Mouse (Mus musculus) gastrocnemius, adult 8-10 months (tissue): ENCODE results near the gene Nav1. TPM values are rescaled to one million over a fixed set of nuclear protein-coding genes. Genes with fewer than 3 reads are reported as not detected.
A peak's percentile ranks its signal among the peaks of the same experiment; 100 is the strongest.

Source experiments
- DNase-seq, 2 experiments: peaks; one replicate each; pipeline ENCODE4 v3.0.0; 2022; ENCODE audit warnings: low spot score in 2 of 2
- total RNA-seq, 4 experiments: library from RNA; stranded (reverse); gene quantifications; 2 replicates each; pipeline ENCODE4 v1.2.4; 2022

Gene Nav1
- total RNA-seq, 4 experiments from 2014 or later = 4.3 to 8.4 (median 6.8) TPM

DNA sequence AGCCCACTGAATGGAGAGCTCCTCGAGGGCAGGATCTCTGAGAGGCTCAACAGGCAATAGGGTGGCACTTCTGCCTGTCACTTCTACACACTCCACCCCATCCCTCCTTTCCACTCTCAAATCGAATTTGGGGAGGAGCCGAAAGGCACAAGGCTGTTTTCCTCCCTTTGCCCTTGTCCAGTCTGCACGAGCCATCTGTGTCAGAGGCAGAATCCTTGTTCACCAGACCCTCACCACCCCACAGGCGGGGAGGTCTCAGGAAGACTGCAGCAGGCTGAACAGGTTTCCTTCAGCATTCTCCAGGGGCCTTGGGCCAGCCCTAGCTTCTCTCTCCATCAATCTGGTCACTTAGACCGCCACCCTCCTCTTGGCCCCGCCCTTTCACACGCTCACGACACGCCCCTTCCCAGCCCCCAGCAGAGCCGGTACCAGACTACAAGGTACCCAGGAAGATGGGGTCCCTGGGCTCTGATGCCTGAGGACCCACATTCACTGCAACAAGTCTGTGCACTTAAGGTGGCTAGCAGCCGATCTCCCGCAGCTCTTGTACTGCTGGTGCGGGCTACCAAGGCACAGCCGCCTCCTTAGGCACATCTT lies 23.9 kb downstream of the Nav1 start:
- peak in 1 of 2 experiments; percentile 16 for DNase-seq

DNA sequence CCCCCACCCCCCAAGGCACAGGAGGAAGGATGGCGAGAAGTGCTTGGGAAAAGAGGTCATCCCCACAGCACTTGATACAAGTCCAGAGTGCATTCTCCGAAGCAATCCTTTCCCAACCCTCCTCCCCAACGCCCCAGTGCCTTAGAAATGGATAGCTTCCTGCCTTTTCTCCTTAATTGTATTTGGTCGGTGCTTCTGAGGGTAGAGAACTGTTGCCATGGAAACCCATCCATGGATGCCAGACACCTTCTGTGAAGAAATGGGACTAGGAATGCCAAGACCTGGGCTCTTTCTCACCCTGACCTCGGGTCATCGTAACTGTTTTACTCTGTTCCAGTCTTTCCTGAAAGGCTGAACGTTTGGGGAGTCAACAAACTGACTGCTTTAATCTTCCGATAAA lies 26.1 kb downstream of the Nav1 start:
- no peak for DNase-seq

DNA sequence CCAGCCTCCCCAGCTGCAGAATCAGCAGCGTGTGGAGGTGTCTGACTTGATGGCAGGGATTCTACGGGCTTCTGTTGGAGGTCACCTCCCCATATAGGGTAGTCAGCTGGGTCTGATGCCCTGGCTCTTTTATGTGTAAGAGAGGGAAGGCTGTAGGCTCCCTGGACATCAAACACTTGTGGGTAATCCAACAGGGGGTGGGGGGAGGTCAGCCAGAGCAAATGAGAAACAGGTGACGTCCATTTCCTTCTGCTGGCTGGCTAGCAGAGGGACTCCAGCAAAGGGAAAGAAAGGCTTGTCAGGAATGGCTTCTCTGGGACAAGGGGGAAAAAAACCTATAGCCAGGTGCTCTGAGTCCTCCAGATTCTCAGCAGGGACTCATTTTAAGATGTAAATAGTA lies 28.0 kb downstream of the Nav1 start:
- DNase-seq = no peak

DNA sequence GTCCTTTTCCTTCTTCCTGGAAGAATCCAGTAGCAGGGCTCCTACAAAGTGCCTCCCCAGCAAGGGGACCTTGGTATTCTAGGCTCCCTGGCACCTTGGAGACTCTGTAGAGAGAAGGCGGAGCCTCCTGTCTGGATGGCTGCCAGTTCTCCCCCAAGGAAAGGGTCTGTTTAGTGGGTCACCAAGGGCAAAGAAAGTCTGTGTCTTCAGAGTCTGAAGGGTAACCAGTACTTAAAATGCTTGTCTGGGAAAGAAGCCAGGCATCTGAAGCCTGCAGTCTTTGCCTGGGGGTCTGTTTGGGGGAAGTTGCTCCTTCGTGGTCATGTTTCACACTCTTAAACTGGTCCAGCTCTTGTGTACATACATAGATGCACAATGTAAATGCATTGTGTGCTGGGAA lies 29.3 kb downstream of the Nav1 start:
- no peak for DNase-seq

DNA sequence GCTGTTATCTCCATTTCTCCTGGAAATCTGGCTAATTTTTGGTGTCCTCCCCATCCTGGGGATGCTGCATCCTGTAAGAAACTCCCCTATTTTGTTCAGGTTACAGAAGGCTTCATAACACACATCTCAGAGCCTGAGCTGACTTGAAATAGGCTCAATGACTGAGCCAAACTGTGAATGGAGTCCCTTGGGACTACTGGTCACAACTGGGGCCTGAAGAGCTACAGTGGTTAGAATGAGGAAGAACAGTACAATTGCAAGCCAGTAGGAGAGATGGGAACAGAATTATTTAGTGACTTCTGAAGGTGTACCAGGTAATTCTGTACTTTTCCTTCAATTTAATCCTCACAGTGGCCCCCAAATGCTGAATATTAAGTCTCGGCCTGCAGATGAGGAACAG lies 31.7 kb downstream of the Nav1 start:
- DNase-seq = no peak

DNA sequence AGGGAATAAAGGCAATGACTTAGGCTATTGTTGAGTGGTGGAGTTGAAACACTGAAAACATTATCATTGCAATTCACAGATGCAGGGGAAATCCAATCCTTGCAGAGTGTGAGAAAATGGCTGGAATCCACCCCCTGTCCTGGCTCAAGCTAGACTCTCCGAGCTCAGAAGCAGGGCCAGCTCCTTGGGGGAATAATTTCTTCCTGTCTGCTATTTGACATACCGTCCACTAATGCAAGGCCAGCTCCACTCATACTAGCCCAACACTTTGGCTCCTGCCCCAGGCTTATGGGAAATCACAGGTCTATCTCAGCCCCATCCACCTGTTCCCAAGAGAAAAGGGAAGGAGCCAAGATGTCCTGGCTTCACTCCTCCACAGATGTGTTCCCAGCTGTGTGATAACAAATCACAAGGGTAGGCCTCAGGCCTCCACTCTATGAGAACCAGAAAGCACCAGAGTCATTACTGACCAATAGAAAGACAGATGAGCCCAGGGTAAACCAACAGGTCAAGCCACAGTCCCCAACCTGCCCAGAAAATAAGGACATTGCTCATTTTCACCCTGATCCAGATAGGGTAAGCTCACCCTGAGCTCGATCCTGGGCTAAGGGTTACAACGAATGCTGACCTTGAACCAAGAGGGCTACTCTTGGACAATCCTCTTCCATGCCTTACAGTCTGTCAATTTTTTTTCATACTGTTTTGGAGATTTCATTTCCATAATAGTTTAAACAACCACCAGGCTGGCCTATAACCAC lies 32.5 kb downstream of the Nav1 start:
- DNase-seq = peak in 1 of 2 experiments; percentile 32

DNA sequence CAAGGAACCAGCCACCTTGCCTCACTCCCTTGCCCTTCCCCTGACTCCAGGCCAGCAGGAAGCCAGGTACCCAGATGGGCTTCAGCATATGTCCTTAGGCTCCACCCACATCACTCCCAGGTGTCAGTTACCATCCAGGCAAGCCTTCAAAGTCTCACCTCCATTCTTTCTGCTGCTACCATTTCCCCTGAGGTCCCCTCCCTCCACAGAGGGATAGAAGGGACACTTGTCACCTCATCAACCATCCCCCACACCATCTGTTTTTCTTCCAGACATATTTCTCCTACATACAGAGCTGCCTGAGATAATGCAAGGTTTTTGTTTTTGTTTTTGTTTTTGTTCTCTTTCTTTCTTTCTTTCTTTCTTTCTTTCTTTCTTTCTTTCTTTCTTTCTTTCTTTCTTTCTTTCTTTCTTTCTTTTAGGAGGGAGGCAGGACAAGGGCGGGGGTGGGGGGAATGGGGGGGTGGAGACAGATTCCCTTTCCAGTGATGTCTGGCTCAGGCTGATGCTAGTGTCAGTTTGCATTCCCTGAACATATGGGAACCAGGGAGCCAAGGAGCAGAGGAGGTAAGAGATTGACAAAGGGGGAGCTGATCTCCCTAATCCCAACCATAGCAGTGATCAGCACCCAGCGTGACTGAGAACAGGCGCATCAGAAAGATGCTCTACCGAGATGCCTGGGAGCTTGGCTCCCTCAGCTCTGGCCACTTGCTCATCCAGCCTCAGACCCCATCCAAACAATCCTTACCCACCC lies 34.8 kb downstream of the Nav1 start:
- no peak for DNase-seq

DNA sequence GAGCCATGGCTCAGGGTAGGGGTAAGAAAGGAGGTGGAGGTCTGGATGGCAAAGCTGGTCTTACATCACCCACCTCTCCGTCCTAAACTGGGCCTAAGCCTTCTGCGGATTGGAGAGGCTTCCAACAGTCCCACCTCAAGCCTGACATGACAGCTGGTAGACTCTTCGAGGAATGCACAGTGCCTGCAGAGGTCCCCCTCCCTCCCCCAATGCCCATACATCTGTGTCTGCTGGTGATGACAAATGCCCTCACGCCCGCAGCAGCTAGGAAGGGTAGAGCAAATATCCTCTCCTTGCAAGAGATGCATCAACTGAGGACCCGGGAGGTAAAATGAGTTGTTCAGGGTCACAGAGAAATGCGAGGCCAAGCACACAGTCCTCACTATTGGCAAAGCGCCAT lies 39.0 kb downstream of the Nav1 start:
- no peak for DNase-seq

GRCm38 (mm10) chr1:135566611-135567010 lies 40.5 kb downstream of the Nav1 start:
- DNase-seq = no peak

DNA sequence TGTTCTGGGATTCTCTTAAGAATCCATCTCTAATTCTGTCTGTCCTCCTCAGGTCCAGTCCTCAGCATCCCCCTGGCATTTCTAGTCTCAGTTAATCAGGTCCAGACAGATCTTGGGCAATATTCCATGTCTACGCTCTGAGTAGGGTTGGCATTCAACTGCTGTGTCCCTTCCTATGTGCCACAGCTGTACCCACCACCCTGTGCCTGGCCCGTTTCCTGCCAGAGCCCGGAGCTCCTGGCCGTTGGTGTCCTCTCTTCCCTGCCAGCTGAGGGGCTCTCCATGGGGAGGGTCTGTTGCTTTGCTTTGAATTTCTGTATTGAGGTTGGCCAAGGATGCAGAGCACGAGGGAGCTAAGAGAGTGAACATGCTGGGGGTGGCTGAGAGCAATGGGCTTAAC lies 41.3 kb downstream of the Nav1 start:
- no peak for DNase-seq

DNA sequence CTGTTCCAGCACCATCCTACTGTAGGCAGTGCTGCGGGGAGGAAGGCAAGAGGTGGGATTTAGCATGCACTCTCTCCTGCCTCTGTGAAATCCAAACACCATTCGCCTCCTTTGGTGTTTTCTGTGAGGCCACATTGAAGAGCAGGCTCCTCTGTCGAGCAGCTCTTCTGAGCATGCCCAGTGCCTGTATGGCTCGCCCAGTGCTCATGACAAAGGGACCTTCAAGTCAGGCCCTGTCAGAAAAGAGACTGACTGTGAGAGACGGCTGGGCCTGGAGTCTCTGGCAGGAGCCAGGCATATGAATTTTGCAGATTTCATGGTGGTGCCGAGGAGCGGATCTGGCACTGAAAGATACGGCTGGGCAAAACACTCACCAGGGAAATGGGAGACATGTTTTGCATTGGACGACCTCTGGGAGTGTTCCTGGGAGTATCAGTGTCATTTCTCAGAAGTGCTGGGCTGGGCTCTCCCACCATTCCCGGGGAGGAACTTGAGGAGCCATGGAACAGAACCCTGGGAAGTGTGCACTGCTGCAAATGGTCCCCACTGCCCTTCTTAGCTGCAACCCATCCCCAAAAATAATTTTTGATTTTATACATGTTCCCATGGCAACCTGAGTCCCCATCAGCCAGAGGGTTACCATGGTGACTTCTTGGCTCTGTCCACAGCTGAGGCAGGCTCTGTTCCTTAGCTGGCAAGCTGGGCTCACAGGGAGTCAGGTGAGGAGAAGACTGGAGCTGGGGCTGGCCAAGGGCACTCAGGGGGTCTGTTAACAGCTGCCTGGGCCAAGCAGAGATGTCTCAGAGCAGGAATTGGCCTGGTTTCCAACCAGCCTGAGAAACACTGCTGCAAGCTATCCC lies 42.2 kb downstream of the Nav1 start:
- peak; percentile 46 to 48 for DNase-seq

GRCm38 (mm10) chr1:135563781-135564414 lies 43.2 kb downstream of the Nav1 start:
- DNase-seq = no peak

DNA sequence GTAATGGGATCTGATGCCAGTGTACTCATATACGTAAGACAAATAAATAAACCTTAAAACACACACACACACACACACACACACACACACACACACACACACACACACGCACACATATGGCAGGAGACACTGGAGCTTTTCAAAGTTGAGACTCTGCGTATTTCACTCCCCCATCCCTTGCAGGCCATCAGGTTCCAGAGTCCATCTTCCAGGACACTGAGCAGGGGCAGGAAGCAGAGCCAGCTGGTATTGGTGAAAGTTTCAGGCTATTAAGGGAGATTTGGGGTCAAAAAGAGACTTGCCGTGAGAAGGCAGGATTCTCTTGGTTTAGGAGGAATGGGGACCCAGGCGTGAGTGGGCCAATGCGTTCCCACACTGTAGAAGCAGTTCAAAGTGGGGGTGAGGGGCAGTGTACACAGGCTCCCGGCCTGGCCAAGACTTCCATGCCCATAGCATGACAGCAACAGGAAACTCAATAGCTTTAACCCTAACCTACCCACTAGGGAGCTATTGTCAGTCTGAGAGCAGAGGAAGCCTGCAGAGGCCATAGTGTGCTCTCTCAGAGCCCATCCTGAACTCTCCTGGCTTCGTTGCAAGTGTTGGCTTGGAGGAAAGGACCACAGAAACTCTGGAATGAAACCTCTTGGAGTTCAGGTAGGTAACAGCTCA lies 44.0 kb downstream of the Nav1 start:
- DNase-seq = no peak

- no peak for DNase-seq
Observed at GRCm38 (mm10) chr1:135562115-135562514, 45.0 kb downstream of the Nav1 start.

- DNase-seq = no peak
Observed at GRCm38 (mm10) chr1:135561282-135561681, 45.8 kb downstream of the Nav1 start.

GRCm38 (mm10) chr1:135557976-135558375 lies 49.1 kb downstream of the Nav1 start:
- DNase-seq = no peak

DNA sequence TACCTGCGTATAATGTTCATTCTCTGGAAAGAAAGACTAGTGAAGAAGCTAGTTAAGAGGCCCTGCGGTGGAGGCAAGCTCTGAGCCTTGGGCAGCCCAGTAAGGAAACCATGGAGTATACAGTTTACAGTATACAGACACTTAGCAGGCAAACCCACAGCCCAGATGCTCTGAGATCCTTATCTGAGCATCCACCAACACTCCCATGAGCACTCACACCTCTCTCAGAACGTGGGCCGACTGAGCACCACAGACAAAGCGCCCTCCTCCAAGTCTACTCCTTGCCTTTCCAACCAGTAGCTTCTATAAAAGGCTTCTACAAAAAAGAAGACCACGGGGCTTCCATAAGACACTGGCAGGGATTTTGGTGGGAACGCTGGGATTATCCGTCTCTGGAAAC lies 51.2 kb downstream of the Nav1 start:
- no peak for DNase-seq

DNA sequence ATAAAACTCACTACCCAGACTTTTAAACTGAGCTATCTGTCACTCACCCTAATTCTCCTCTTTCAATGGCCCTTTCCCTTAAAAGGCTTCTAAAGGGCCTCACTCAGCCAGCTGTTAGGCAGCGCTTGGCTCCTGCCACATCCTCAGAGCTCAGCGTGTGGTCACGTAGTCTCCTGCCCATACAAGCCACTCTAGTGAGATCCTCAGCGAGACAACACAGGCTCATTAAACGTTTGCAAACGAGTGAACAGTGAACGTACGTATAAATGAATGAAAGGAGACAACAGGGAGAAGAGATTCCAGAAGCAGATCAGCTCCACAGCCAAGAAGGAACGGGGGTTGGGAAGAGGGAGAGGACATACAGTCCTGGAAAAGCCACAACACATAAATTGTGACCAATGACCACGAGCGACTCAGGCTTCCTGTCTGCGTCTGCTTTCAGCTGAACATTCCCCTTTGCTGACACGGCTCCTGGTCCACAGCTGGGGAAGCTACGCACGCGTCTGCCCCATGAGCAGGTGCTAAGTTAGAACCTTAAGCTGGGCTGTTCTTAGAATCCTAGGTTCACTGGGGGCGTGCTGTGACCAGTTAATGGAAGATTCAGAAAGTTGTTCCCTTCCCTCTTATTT lies 52.3 kb downstream of the Nav1 start:
- no peak for DNase-seq

GRCm38 (mm10) chr1:135553615-135554014 lies 53.5 kb downstream of the Nav1 start:
- no peak for DNase-seq

DNA sequence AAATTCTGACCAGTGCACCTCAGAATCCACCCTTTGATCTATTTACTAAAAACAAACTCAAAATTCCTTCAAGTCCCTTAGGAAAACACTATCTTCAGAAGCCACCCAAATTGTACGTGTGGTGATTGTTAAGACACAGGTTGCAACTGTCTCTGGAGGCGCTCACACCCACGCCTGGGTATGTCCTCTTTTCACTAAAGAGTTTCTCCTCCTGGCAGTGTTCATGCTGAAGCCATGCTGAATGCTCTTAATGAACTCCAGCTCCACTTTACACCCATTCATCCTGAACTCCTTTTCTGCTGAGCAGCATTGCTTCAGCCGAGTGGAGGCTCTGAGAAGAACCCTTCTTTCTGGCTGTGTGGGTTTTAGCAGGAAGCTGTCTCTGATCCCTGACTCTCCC lies 53.9 kb downstream of the Nav1 start:
- no peak for DNase-seq
